Mouse (Mus musculus): ENCODE results near the gene Gpr132.
"Not testable (repeated sequence)": the region's sequence is repeated elsewhere in the genome, so short reads cannot be mapped to it uniquely, and the experiment has no call there.

Gpr132 gene

DNA sequence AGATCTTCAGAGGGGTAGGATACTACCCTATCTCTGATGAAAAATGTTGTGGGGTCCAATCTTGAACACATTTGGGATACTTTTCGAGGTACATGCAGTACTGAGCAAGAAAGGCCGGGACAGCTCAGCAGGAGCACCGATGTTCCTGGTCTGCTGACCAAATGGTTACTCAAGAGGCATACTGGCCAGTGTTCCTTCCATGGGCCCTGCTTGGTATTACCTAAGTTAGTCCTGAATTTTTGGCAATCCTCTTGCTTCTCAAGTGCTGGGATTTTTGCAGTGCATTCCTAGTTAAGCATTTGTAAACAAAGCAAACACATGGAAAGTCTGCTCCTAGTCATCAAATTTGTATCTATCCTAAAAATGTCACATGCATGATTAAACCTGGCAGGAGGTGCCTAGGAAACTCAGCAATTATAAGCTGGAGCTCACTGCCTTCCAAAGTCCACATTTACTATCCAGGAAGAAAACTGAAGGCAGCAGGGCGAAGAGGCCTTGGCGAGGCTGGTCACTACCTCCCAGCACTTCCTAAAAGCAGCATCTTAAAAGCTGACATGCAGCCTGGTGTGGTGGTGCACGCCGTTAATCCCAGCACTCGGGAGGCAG, 48.9 kb downstream of the Gpr132 start:
- no peak for DNase-seq

DNA sequence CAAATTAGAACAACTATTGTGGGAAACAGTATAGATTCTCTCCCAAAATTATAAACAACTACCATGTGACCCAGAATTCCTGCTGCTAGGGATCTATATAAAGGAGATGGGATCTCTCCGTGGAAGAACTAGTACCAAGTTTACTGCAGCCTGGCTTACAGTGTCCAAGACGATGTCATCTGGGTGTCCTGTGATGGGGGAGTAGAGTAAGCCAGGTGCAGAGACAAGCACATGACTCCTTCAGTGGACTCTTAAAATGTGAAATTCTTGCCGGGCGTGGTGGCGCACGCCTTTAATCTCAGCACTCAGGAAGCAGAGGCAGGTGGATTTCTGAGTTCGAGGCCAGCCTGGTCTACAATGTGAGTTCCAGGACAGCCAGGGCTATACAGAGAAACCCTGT, 51.2 kb downstream of the Gpr132 start:
- DNase-seq: not testable (repeated sequence)

GRCm38 (mm10) chr12:112816294-112816693, 51.7 kb downstream of the Gpr132 start:
- DNase-seq: peak in 1 of 2 experiments; percentile 56

DNA sequence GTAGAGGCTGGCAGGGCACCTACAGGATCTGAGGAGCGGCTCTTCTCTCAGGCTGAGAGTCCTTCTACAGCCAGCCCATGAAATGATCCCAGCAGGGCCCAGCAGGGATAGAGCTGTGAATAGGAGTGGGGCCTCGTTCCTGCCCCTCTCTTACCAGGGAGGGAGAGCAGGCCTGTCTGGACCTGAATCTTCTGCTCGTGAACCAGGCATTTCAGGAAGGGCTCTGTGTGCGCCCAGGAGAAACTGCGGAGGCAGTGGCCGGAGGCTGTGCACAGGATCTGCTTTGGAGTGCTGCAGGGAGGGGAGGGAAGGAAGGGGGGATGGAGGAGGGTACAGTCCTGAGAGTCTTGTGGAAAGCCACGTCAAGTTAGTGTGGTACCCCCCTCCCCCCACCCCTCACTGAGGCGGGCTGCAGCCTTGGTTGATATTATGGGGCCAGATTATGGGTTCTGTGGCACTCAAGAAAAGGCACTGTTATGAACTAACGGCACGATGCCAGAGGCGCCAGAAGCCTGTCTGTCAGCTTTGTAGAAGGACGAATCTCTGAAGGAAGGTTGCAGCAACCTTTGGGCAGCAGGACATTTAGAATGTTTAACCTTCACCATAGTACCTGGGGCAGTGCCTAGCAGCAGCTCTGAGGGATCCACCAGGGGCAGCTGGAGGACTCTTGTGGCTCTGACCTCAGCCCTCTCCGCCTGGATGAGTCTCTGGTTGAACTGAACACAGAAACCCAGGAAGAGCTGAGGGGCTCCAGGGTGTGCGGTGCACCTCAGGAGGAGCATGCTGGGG, 53.2 kb downstream of the Gpr132 start:
- DNase-seq: no peak

DNA sequence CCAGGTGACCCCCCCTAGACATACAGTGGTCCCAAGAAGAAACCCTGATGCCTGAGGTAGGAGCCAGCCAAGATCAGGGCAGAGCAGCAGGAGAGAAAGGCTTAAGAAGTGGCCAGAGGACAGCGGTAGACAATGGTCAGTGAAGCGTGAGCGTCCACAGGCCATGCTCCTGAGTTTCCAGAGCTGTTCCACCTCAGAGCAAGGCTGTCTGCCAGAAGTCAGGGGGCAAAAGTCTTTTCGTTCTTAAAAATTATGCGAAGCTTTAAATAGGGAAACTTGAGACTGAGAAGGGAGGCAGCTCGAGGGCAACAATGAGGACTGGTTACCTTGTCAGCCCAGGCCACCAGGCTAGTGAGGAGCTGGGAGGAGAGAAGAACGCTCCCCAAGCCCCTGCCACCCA, 54.7 kb downstream of the Gpr132 start:
- DNase-seq: no peak

GRCm38 (mm10) chr12:112810092-112810885, 57.7 kb downstream of the Gpr132 start:
- DNase-seq: no peak

GRCm38 (mm10) chr12:112809641-112810040, 58.4 kb downstream of the Gpr132 start:
- no peak for DNase-seq

DNA sequence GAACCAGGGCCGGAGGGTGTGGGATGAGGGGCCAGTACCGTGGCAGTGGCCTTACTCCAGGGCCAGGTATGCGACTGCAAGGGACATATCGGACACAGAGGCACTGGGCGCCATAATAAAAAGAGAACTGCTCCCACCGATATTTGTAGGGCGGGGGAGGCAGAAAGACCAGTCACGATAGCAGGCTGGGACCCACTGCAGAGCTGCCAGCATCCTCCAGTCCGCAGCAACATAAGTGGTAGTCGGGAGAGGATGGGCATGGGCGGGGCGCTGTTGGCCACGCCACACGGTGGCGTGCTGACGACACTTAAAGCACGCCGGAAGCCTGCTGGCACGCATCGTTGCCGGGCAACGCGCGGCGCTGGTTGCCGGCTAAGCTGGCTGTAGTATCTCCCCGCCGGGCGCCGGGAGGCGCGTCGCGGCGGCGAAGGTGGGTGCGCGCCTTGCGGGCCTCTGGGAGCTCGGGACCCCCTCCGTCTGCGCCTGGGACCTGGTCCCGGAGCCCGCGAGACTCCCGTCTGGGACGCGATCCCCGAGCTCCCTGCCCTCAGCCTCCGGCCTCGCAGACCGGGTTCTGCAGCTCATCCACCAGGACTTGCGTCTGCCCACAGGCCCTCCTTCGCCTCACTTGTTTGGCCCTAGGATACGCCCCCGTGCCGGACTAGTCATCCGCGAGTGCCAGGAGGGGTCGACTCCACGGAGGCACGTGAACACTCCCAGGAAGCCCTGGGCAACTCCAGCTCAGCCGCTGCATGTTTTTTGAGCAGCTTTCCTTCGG, 59.3 kb downstream of the Gpr132 start, which contains the start of gene Clba1:
Gene Clba1, plus strand, starts transcription at position 351 of the 778 bp plus-strand sequence.
- DNase-seq: peak; percentile 91 to 94

DNA sequence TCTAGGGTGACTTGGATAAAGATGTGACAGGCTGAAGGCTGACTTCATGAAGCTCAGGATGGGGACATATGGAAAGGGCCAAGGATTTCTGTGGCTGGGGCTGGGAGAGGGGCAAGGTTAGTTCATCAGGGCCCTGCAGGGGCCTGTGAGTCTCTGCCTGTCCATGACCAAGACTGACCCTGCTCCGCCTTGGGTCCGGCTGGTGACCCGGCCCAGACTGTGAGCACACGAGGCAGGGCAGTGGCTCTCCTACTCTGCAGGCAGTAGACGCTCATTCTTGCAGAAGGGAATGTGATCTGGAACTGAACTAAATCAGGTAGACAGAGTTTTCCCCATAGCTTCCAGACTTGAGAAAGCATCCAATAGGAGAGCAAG, 59.8 kb downstream of the Gpr132 start:
- no peak for DNase-seq

- DNase-seq: no peak
These were observed 60.2 kb downstream of the Gpr132 start for GRCm38 (mm10) chr12:112807796-112808195.

- DNase-seq: no peak
These were observed 62.0 kb downstream of the Gpr132 start for GRCm38 (mm10) chr12:112806044-112806443.

DNA sequence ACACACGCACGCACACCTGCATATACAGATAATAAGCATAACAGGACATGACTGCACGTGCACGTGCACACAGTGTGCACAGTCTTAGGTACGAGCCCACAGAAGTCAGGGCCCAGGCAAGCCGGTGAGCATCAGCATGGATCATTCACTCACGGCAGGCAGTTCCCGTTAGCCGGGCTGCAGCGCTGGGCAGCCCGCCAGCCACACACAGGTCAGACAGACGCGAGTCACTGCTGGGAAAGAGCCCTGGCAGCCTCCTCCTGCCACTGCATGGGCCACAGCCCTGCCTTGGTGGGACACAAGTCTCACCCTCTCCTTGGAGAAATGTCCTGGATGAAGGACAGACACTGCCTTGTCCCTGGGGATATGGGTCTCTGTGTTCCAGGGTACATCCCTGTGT, 64.0 kb downstream of the Gpr132 start:
- DNase-seq: no peak

DNA sequence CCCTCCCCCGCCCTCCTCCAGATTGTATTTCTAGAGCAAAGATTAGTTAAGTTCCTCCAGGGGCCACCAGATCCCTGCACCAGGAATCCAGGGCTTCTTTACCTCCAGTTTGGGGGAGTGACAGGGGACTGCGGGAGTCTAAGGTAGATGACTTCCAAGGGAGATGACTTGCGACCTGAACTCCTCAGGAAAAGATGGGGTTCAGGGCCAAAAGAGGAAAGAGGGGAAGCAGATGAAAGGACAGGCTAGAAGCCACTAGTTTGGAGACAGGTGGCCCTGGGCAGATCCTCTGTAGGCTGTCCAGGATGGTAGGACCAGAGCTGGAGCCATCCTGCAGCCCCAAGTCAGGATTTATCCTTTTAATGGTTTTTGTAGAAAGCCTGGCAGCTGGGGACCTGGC, 65.1 kb downstream of the Gpr132 start:
- DNase-seq: no peak

DNA sequence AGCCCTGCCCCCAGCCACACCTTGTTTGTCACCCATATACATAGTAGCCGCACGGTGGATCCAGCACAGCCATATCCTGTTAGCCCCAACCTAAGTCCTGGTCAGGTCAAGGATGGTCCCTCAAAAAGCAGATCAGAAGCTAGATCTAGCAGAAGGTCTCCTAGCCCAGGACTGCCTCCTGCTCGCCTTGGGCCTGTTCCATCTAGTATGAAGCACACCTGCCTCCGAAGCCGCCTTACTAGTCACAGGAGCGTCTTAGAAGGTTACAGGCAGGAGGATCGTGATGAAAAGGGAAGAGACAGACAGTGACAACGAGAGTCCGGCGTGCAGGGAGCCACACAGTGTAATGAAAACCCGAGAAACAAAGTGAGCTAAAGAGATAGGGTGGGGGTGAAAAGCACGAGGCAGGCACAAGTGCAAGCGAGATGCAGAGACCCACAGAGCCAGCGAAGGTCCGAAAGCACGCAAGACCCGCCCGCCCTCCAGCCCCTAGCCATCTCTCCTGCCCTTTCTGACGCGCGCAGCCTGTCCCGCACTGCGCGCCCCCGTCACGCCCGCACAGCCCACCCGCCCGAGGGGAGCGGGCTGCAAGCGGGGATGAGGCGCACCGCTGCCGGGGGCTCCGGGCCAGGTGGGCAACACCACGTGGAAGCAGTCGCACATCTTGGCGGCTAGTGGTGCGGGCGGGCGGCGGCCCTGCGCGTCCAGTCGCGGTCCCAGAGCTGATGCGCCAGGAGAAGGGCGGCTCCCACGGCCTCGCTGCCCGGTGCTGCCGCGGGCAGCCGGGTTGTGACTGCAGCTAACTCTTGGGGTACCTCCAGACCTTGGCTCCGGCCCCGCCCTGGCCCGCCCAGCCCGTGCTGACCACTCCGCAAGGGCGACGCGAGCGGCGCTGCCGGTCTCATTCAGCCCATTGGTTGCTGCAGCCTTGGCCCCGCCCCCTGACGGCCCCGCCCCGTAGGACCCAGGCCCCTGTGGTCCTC, 65.9 kb downstream of the Gpr132 start, which contains the start of gene Ahnak2:
Gene Ahnak2, minus strand, starts transcription at position 794 of the 983 bp plus-strand sequence.
- DNase-seq: no peak
